Mouse (Mus musculus) limb, embryonic 14.5 days (tissue): ENCODE data around the gene Micall2. TPM values are rescaled to one million over a fixed set of nuclear protein-coding genes. Genes with fewer than 3 reads are reported as not detected.
A peak's percentile ranks its signal among the peaks of the same experiment; 100 is the strongest.

Experiments
- ATAC-seq: fragments of 200-750 bp; cut with Nextera tagmentation; 2 replicates; pipeline ENCODE4 v1.8.0; 2017; ENCODE audit warnings: low read depth, moderate number of reproducible peaks, moderate TSS enrichment; ENCODE audit not compliant: low FRiP score
- DNase-seq: peaks from one replicate; pipeline ENCODE4 v3.0.0-alpha.2; 2015; ENCODE audit warnings: low spot score
- H3K27ac ChIP-seq: fragments of 300-500 bp; sonication (generic); replicated peaks from 2 replicates; pipeline ENCODE4 v1.5.1; 2014; ENCODE audit warnings: low read depth, mild to moderate bottlenecking, low read length, moderate library complexity, mixed read lengths
- H3K27me3 ChIP-seq: fragments of 300-500 bp; sonication (generic); 2 replicates; pipeline ENCODE4 v1.6.1; 2014; ENCODE audit warnings: low read length, mixed read lengths; ENCODE audit not compliant: control insufficient read depth, insufficient read depth
- H3K36me3 ChIP-seq: fragments of 300-500 bp; sonication (generic); 2 replicates; pipeline ENCODE4 v1.6.1; 2014; ENCODE audit warnings: mild to moderate bottlenecking, low read length, moderate library complexity, mixed read lengths; ENCODE audit not compliant: control insufficient read depth, insufficient read depth
- H3K4me1 ChIP-seq: fragments of 300-500 bp; sonication (generic); 2 replicates; pipeline ENCODE4 v1.6.1; 2014; ENCODE audit warnings: antibody characterized with exemption, low read length, mixed read lengths; ENCODE audit not compliant: control insufficient read depth, insufficient read depth
- H3K4me2 ChIP-seq: fragments of 300-500 bp; sonication (generic); replicated peaks from 2 replicates; pipeline ENCODE4 v1.6.1; 2014; ENCODE audit warnings: low read depth, mild to moderate bottlenecking, low read length, moderate library complexity; ENCODE audit not compliant: severe bottlenecking
- H3K4me3 ChIP-seq: fragments of 300-500 bp; sonication (generic); replicated peaks from 2 replicates; pipeline ENCODE4 v1.5.1; 2014; ENCODE audit warnings: low read length
- H3K9ac ChIP-seq: fragments of 300-500 bp; sonication (generic); 2 replicates; pipeline ENCODE4 v1.6.1; 2014; ENCODE audit warnings: mild to moderate bottlenecking, low read depth, low read length, moderate library complexity; ENCODE audit not compliant: severe bottlenecking
- H3K9me3 ChIP-seq: fragments of 300-500 bp; sonication (generic); 2 replicates; pipeline ENCODE4 v1.6.1; 2016; ENCODE audit warnings: low read length; ENCODE audit not compliant: control insufficient read depth
- POLR2A ChIP-seq: fragments of 200-500 bp; IDR thresholded peaks from 2 replicates; pipeline ENCODE4 v1.8.0; 2012; ENCODE audit warnings: inconsistent platforms, mild to moderate bottlenecking, moderate library complexity, borderline replicate concordance; ENCODE audit not compliant: insufficient read depth, insufficient read length; ENCODE audit errors: extremely low read depth
- WGBS: fragments of 180-500 bp; shearing (Covaris S2); extraction: QIAGEN DNeasy Blood & Tissue Kit; methylation state at CpG from one replicate; pipeline ENCODE4 v1.1.7; 2014; 5-methylcytosine and 5-hydroxymethylcytosine counted together
- polyA plus RNA-seq, 2 experiments: library from polyadenylated mRNA; depleted of rRNA in 1 of 2; stranded (reverse) in 1 of 2; unstranded in 1 of 2; fragments of >200 nt; fragmentation: Nextera tagmentation in 1 of 2; extraction: Ambion mirVana in 1 of 2; gene quantifications; 2 replicates each; pipeline versions ENCODE4 v1.2.1 to v1.2.3; 2012 to 2014

Micall2 gene
- polyA plus RNA-seq, 2 experiments = 5.5 to 6.5 TPM

DNA sequence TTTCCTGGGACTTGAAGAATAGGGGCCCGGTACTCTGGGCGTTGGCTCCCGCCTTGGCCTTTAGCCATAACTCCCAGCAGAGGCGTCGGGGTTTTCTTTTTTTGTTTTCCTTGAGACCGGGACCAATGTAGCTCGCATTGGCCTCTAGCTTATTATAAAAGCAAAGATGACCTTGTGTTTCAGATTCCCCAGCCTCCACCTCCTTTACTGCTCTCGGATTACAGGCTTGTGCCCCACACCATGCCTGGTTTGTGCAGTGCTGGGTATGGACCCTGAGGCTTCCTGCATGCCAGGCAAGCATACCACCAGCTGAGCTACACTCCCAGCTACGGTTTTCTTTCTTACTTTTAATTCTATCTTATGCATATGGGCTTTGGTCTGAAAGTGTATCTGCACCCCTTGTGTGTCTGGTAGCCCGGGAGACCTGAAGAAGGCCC, 386 bp upstream of the Micall2 start:
- peak overlapping the region; percentile 67 for H3K27ac ChIP-seq
- no peaks in the 10 kb centered on the region for H3K9me3 ChIP-seq
- ATAC-seq (peak; percentile 35), DNase-seq (no peak)
- H3K4me3 ChIP-seq = peak overlapping the region; percentile 54
- H3K36me3 ChIP-seq = no peaks in the 10 kb centered on the region
- H3K4me1 ChIP-seq = peaks cover 28% of the 10 kb centered on the region
- H3K4me2 ChIP-seq = peak overlapping the region; percentile 98
- H3K27me3 ChIP-seq = no peaks in the 10 kb centered on the region
- 9% methylated on average over 10 of the region's 10 CpGs for WGBS
- H3K9ac ChIP-seq = 0 out of 2 replicates have a peak overlapping the region, but pooled peaks have one; percentile 12
- TF ChIP-seq POLR2A = no peak

DNA sequence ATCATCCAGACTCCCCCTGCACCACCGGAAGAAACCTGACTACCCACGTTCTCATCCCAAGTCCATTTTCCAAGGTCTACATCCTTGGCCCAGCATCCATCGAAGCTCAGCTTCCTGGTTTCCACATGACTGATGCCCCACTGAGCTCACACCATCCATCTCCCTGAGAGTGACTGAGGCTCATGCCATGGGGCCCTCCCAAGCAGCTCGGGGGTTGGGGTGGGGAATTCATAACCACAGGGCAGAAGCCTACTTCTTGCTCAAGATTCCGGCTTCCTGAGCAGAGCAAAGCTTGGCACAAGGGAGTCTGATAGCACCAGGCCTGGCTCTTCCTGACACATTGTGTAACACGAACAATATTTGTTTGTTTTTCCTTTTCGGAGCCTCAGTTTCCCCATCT, 1.4 kb downstream of the Micall2 start:
- H3K27ac ChIP-seq = no peak overlapping the region
- 76% methylated on average over 7 of the region's 7 CpGs for WGBS
- no peaks in the 10 kb centered on the region for H3K36me3 ChIP-seq
- peaks cover 43% of the 10 kb centered on the region for H3K4me1 ChIP-seq
- H3K4me3 ChIP-seq = no peak overlapping the region
- H3K4me2 ChIP-seq = no peak overlapping the region; the same call in 1 of the 2 replicates
- H3K9me3 ChIP-seq = no peaks in the 10 kb centered on the region
- no peak for TF ChIP-seq POLR2A
- no peak for ATAC-seq
- H3K27me3 ChIP-seq = no peaks in the 10 kb centered on the region
- H3K9ac ChIP-seq = no peak overlapping the region
- no peak for DNase-seq

DNA sequence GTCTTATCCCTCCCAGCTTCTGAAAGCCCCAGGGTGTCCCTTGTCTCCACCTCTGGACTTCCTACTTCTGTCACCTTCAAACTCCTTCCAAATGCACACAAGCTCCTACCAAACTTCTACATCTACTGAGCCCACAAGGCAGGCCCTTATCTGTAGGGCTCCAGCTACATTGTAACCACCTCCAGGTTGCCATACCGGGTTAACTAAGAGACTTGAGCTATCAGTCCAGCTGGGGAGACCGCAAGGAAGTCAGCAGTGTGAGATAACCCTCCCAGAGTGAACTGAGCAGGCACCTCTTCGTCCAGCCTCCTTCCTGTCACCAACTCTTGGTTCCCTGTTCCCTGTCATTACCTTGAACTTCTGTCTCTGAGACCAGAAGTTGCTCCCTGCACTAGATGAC, 2.1 kb downstream of the Micall2 start:
- no peak overlapping the region for H3K4me3 ChIP-seq
- ATAC-seq (no peak), DNase-seq (no peak)
- H3K27me3 ChIP-seq = no peaks in the 10 kb centered on the region
- 75% methylated on average over 3 of the region's 3 CpGs for WGBS
- no peak for TF ChIP-seq POLR2A
- H3K36me3 ChIP-seq = no peaks in the 10 kb centered on the region
- H3K9me3 ChIP-seq = no peaks in the 10 kb centered on the region
- H3K4me2 ChIP-seq = no peak overlapping the region
- no peak overlapping the region for H3K9ac ChIP-seq
- peaks cover 43% of the 10 kb centered on the region for H3K4me1 ChIP-seq
- H3K27ac ChIP-seq = no peak overlapping the region

DNA sequence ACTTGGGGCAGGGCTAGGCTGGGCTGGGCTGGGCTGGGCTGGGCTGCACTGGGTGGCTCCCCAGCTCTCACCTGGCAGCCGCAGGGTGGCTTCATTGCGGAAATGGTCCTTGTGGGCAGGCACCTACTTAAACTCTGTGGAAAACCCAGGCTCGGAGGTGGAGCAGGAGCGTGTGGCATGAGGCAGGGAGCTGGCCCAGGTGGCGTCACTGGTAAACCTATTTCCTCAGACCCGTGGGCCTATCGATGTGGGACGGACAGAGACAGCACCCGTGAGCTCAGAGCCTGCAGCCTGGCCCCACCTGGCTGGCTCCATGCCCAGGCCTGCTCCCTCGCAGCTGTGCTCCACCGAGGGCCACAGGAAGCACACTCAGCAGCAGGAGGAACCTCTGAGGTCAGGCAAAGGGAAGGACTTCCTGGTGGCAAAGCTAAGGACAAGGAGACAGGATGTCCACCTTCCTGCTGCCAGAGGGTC, 3.5 kb downstream of the Micall2 start:
- Histone ChIP-seq H3K27me3 (no peaks in the 10 kb centered on the region), H3K4me3 (no peak overlapping the region), H3K4me2 (no peak overlapping the region), H3K27ac (no peak overlapping the region), H3K9me3 (no peaks in the 10 kb centered on the region), H3K36me3 (no peaks in the 10 kb centered on the region), H3K4me1 (peaks cover 43% of the 10 kb centered on the region), H3K9ac (peak overlapping the region; percentile 36; the same call in 1 of the 2 replicates)
- DNase-seq (no peak), ATAC-seq (no peak)
- WGBS = 34% methylated on average over 11 of the region's 11 CpGs
- no peak for TF ChIP-seq POLR2A

DNA sequence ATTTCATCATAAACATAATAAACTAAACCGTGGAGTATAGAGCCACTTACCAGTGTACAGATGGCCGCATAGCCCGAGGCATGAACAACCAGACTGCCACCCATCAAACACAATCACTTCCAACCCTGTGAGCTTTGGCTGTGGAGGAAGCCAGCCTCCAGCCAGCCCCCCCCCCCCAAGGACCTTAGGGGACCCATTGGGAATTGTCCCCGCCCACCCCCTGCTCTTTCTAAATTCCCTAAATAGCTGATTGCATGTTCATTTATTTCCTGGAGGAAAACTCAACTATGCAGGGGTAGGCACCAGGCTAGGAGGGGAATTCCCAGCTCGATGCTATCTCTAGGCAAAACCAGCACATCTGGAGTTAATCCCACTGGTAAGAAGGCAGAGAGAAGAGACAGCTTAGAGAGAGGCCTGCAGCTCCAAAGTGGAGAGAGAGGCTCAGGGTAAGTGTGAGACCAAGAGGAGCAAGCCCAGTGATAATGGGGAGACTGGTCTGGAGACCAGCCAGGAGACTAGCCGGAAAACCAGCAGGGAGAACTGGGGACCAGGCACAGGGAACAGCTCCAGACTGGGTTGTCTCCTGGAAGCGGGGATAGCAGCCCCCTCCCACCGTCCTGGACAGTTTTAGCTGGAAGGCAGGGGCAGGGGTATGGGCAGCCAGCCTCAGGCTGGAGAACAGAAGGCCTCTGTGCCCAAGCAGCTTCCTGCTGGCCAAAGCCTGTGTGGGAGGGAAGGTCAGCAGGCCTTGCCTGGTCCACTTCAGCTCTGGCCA, 5.2 kb downstream of the Micall2 start:
- peak; percentile 31; the same call in 1 of the 2 replicates for ATAC-seq
- DNase-seq = peak; percentile 42
- Histone ChIP-seq H3K27ac (peak overlapping the region; percentile 55; the same call in 1 of the 2 replicates), H3K27me3 (no peaks in the 10 kb centered on the region), H3K9me3 (no peaks in the 10 kb centered on the region), H3K4me2 (peak overlapping the region; percentile 14; the same call in 1 of the 2 replicates), H3K4me1 (peaks cover 39% of the 10 kb centered on the region), H3K9ac (0 out of 2 replicates have a peak overlapping the region, but pooled peaks have one; percentile 13), H3K36me3 (no peaks in the 10 kb centered on the region), H3K4me3 (no peak overlapping the region)
- WGBS = 18% methylated on average over 8 of the region's 8 CpGs
- no peak for TF ChIP-seq POLR2A
